20 mouse cellular contexts compared by ENCODE assay signal in genomic region chr12:39224073-39224472, GRCm38 (mm10).
DNase-seq lines count a peak whose midpoint lies in the region; ATAC-seq and TF ChIP-seq lines count a peak whose summit lies in the region.
"Had no signal": no experiment of that assay in that cellular context is flagged by ENCODE, and none has a peak within 500 bp of the region (broad histone marks: within the 10 kb centered on the region; RNA-seq: fewer than 3 reads in every experiment).

No protein-coding gene starts in this region.

- H3K4me1 ChIP-seq in hindbrain, embryonic 10.5 days (replicated peaks), result no peaks in the 10 kb centered on the region
- no peaks in the 10 kb centered on the region for H3K4me1 ChIP-seq in hindbrain, embryonic 16.5 days (ENCODE audit: control insufficient read depth, insufficient read depth, low read depth, low read length)
- H3K4me1 ChIP-seq in midbrain, embryonic 12.5 days, result no peaks in the 10 kb centered on the region
- no peaks in the 10 kb centered on the region for H3K4me1 ChIP-seq in midbrain, postnatal 0 days (ENCODE audit: insufficient read depth, low read length)
- H3K4me1 ChIP-seq in limb, embryonic 13.5 days, result no peaks in the 10 kb centered on the region
- H3K4me1 ChIP-seq: heart, embryonic 12.5 days; lung, embryonic 15.5 days had no signal

- no peaks in the 10 kb centered on the region for H3K36me3 ChIP-seq in hindbrain, embryonic 10.5 days
- H3K36me3 ChIP-seq in hindbrain, embryonic 16.5 days (ENCODE audit: control insufficient read depth, insufficient read depth, low read length), result no peaks in the 10 kb centered on the region
- no peaks in the 10 kb centered on the region for H3K36me3 ChIP-seq in midbrain, embryonic 12.5 days
- no peaks in the 10 kb centered on the region for H3K36me3 ChIP-seq in midbrain, postnatal 0 days (ENCODE audit: insufficient read depth, low read length)
- H3K36me3 ChIP-seq in limb, embryonic 13.5 days, result no peaks in the 10 kb centered on the region
- H3K36me3 ChIP-seq: heart, embryonic 12.5 days; lung, embryonic 15.5 days had no signal

- no peak overlapping the region for H3K27ac ChIP-seq in hindbrain, embryonic 10.5 days
- no peak overlapping the region for H3K27ac ChIP-seq in hindbrain, embryonic 16.5 days (ENCODE audit: low read depth, low read length)
- H3K27ac ChIP-seq in midbrain, embryonic 12.5 days (replicated peaks), result no peak overlapping the region
- no peak overlapping the region for H3K27ac ChIP-seq in midbrain, postnatal 0 days (ENCODE audit: low read depth, low read length)
- H3K27ac ChIP-seq in limb, embryonic 13.5 days, result no peak overlapping the region
- no peak overlapping the region for H3K27ac ChIP-seq in left cerebral cortex, adult 2 months
- H3K27ac ChIP-seq: liver, embryonic 14.5 days; lung, embryonic 15.5 days; stomach, postnatal 0 days had no signal

- intact Hi-C loops in left cerebral cortex, adult 2 months (cut with DNase I), result no loop called here

- no peaks in the 10 kb centered on the region for H3K27me3 ChIP-seq in hindbrain, embryonic 10.5 days (ENCODE audit: insufficient read depth, poor library complexity, severe bottlenecking)
- no peaks in the 10 kb centered on the region for H3K27me3 ChIP-seq in hindbrain, embryonic 16.5 days (replicated peaks; ENCODE audit: control insufficient read depth, insufficient read depth, low read length)
- no peaks in the 10 kb centered on the region for H3K27me3 ChIP-seq in midbrain, embryonic 12.5 days
- H3K27me3 ChIP-seq in midbrain, postnatal 0 days (ENCODE audit: insufficient read depth, low read length), result no peaks in the 10 kb centered on the region
- no peaks in the 10 kb centered on the region for H3K27me3 ChIP-seq in limb, embryonic 13.5 days
- H3K27me3 ChIP-seq: heart, embryonic 12.5 days; lung, embryonic 15.5 days had no signal

- no peaks in the 10 kb centered on the region for H3K9me3 ChIP-seq in hindbrain, embryonic 10.5 days
- H3K9me3 ChIP-seq in hindbrain, embryonic 16.5 days (ENCODE audit: control insufficient read depth, low read length), result no peaks in the 10 kb centered on the region
- H3K9me3 ChIP-seq in midbrain, embryonic 12.5 days, result no peaks in the 10 kb centered on the region
- H3K9me3 ChIP-seq in midbrain, postnatal 0 days (ENCODE audit: low read length), result no peaks in the 10 kb centered on the region
- no peaks in the 10 kb centered on the region for H3K9me3 ChIP-seq in limb, embryonic 13.5 days
- H3K9me3 ChIP-seq: heart, embryonic 12.5 days; lung, embryonic 15.5 days had no signal

- no peak for TF ChIP-seq CTCF in midbrain, postnatal 0 days (IDR thresholded peaks at IDR 0.05)
- TF ChIP-seq CTCF in left cerebral cortex, adult 2 months (IDR thresholded peaks at IDR 0.05), result no peak

- no peak overlapping the region for H3K9ac ChIP-seq in hindbrain, embryonic 16.5 days (ENCODE audit: low read depth, low read length)
- H3K9ac ChIP-seq in midbrain, embryonic 12.5 days (replicated peaks), result no peak overlapping the region
- H3K9ac ChIP-seq in midbrain, postnatal 0 days (replicated peaks; ENCODE audit: low read length, poor library complexity, severe bottlenecking), result no peak overlapping the region
- no peak overlapping the region for H3K9ac ChIP-seq in limb, embryonic 13.5 days
- H3K9ac ChIP-seq: heart, embryonic 12.5 days; liver, embryonic 14.5 days; lung, embryonic 15.5 days had no signal

- 68% methylated on average over 4 of the region's 4 CpGs for WGBS in hindbrain, embryonic 10.5 days
- WGBS in hindbrain, embryonic 16.5 days, result 52% methylated on average over 4 of the region's 4 CpGs
- 58% methylated on average over 4 of the region's 4 CpGs for WGBS in midbrain, embryonic 12.5 days
- WGBS in midbrain, postnatal 0 days, result 44% methylated on average over 4 of the region's 4 CpGs
- WGBS in limb, embryonic 13.5 days, result 52% methylated on average over 4 of the region's 4 CpGs

- ATAC-seq in hindbrain, embryonic 16.5 days, result no peak
- ATAC-seq in midbrain, embryonic 12.5 days (ENCODE audit: low FRiP score, low read depth), result 0 out of 2 replicates have a peak, but pooled peaks have one; percentile 65
- ATAC-seq in midbrain, postnatal 0 days (ENCODE audit: low FRiP score), result no peak
- ATAC-seq in limb, embryonic 13.5 days (ENCODE audit: low FRiP score, low read depth), result peak; percentile 81
- ATAC-seq: forebrain, embryonic 16.5 days had no signal

- no peak overlapping the region for H3K4me3 ChIP-seq in hindbrain, embryonic 10.5 days
- no peak overlapping the region for H3K4me3 ChIP-seq in hindbrain, embryonic 16.5 days (ENCODE audit: low read length)
- H3K4me3 ChIP-seq in midbrain, embryonic 12.5 days, result no peak overlapping the region
- no peak overlapping the region for H3K4me3 ChIP-seq in midbrain, postnatal 0 days (ENCODE audit: low read depth, low read length)
- no peak overlapping the region for H3K4me3 ChIP-seq in limb, embryonic 13.5 days
- H3K4me3 ChIP-seq in left cerebral cortex, adult 2 months, result no peak overlapping the region
- H3K4me3 ChIP-seq: heart, embryonic 12.5 days; lung, embryonic 15.5 days had no signal

- no peak overlapping the region for H3K4me2 ChIP-seq in hindbrain, embryonic 16.5 days (ENCODE audit: low read length)
- H3K4me2 ChIP-seq in midbrain, embryonic 12.5 days (replicated peaks), result no peak overlapping the region
- H3K4me2 ChIP-seq in midbrain, postnatal 0 days (ENCODE audit: low read depth, low read length, poor library complexity, severe bottlenecking), result no peak overlapping the region
- no peak overlapping the region for H3K4me2 ChIP-seq in limb, embryonic 13.5 days (replicated peaks)
- H3K4me2 ChIP-seq: heart, embryonic 12.5 days; lung, embryonic 15.5 days had no signal

- peak; percentile 5 for DNase-seq in hindbrain, embryonic 10.5 days (ENCODE audit: low spot score)
- no peak for DNase-seq in midbrain, postnatal 0 days (ENCODE audit: low spot score)
- peak; percentile 31 for DNase-seq in embryo, embryonic 11 days
- DNase-seq in left cerebral cortex, adult 2 months (ENCODE audit: extremely low spot score in 1 of 2, low spot score in 2 of 2), result no peak
- no peak for DNase-seq in cerebellum, postnatal 10 days
- DNase-seq: cerebellum, adult 9-10 months; heart, postnatal 14 days; kidney, adult 11 months; kidney, postnatal 14 days; left cerebral cortex, postnatal 4 days; lung, postnatal 4 days; right cerebral cortex, adult 18-20 months had no signal

Comparison
In these comparisons a context has a peak if more than half of its experiments do, and no peak if none do; other contexts are left out.
1. ATAC-seq: peak in midbrain, embryonic 12.5 days (single experiment) and limb, embryonic 13.5 days (single experiment); none in hindbrain, embryonic 16.5 days (single experiment) and midbrain, postnatal 0 days (single experiment).
2. DNase-seq: peak in hindbrain, embryonic 10.5 days (single experiment) and embryo, embryonic 11 days (single experiment); none in midbrain, postnatal 0 days (single experiment), left cerebral cortex, adult 2 months (0 of 2) and cerebellum, postnatal 10 days (0 of 2).